Mouse (Mus musculus): ENCODE results near the gene Trp73. TPM values are rescaled to one million over a fixed set of nuclear protein-coding genes. Genes with fewer than 3 reads are reported as not detected.

Trp73 gene
- polyA plus RNA-seq, 1 experiment: 2.8 TPM

DNA sequence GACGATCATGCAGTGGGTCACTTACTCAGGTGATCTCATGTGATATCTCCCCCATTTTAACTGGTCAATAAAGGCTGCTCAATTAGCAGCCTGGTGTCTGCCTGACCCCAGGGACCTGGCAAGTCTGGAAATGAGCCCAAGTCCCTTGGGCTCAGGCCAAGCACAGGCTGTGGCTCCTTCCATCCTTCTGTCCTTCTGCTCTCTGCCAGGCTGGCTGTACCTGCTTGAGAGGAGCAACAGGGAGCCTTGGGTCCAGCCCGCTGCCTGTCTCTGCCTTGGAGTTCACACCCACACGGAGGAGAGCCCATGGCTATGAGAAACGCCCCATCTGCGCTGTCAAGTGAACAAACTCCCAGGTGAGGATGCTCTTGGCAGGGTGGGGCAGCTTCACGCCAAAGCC, 43.9 kb downstream of the Trp73 start:
- Histone ChIP-seq H3K4me3 (ENCODE audit: low read depth, low read length) (no peak overlapping the region), H3K27ac (ENCODE audit: insufficient read depth, low read length) (peak overlapping the region; percentile 18; the same call in 1 of the 2 replicates), H3K9me3 (replicated peaks; ENCODE audit: control insufficient read depth, insufficient read depth, low read length, poor library complexity, severe bottlenecking) (no peaks in the 10 kb centered on the region), H3K9ac (ENCODE audit: low read depth, poor library complexity, severe bottlenecking) (no peak overlapping the region), H3K36me3 (ENCODE audit: control insufficient read depth, insufficient read depth, low read length, poor library complexity, severe bottlenecking) (no peaks in the 10 kb centered on the region), H3K4me1 (ENCODE audit: control insufficient read depth, insufficient read depth, low read length) (peaks cover 11% of the 10 kb centered on the region), H3K27me3 (ENCODE audit: control insufficient read depth, insufficient read depth, low read length, poor library complexity, severe bottlenecking) (no peaks in the 10 kb centered on the region)
- no peak for TF ChIP-seq POLR2A (IDR thresholded peaks at IDR 0.05; ENCODE audit: insufficient read depth, low read length)
- no peak for TF ChIP-seq CTCF (IDR thresholded peaks at IDR 0.05; ENCODE audit: low read depth, low read length)
- no peak; the same call in 1 of the 2 replicates for TF ChIP-seq EP300 (IDR thresholded peaks at IDR 0.05; ENCODE audit: insufficient read depth, low read depth, low read length)

DNA sequence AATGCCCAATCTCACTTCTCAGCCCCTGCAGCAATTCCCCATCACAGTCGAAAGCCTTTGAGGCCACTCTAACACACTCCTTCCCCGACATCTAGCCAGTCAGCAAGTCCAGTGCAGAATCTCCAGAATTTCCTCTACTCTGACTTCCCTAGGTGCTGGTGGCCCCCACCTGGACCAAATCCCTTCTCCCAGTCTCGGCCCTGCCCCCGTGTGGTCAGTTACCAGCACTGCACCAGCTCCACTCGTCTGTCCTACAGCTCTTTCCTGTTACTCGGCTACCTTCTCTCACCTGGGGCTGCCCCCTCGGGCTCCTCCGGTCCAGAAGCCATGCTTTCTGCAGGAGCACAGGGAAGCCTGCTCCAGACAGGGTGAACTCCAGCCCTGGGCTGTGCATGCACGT, 46.8 kb downstream of the Trp73 start:
- H3K9me3 ChIP-seq (replicated peaks; ENCODE audit: control insufficient read depth, insufficient read depth, low read length, poor library complexity, severe bottlenecking): no peaks in the 10 kb centered on the region
- H3K9ac ChIP-seq (ENCODE audit: low read depth, poor library complexity, severe bottlenecking): no peak overlapping the region
- H3K27me3 ChIP-seq (ENCODE audit: control insufficient read depth, insufficient read depth, low read length, poor library complexity, severe bottlenecking): no peaks in the 10 kb centered on the region
- peaks cover 11% of the 10 kb centered on the region for H3K4me1 ChIP-seq (ENCODE audit: control insufficient read depth, insufficient read depth, low read length)
- TF ChIP-seq EP300 (IDR thresholded peaks at IDR 0.05; ENCODE audit: insufficient read depth, low read depth, low read length): no peak
- TF ChIP-seq CTCF (IDR thresholded peaks at IDR 0.05; ENCODE audit: low read depth, low read length): peak; percentile 88
- H3K27ac ChIP-seq (ENCODE audit: insufficient read depth, low read length): no peak overlapping the region
- H3K36me3 ChIP-seq (ENCODE audit: control insufficient read depth, insufficient read depth, low read length, poor library complexity, severe bottlenecking): no peaks in the 10 kb centered on the region
- no peak overlapping the region for H3K4me3 ChIP-seq (ENCODE audit: low read depth, low read length)

DNA sequence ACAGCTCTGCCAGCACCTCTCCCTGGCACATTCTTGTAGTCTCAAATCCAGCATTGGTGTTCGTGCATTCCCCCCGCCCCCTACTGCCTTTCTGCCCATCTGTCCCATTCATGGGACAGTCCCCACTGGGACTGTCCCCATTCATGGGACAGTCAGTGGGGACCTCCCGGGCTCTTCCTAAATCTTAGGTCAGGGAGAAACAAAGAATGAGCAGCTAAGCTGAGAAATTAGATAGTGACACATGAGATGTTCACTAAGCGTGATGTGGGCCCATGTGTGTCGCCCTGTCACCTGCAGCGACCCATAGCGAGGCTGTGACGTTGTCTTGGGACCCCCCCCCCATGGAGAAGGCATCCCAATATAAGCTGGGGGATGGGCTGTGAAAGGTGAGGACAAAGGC, 48.7 kb downstream of the Trp73 start:
- no peaks in the 10 kb centered on the region for H3K27me3 ChIP-seq (ENCODE audit: control insufficient read depth, insufficient read depth, low read length, poor library complexity, severe bottlenecking)
- no peak overlapping the region for H3K9ac ChIP-seq (ENCODE audit: low read depth, poor library complexity, severe bottlenecking)
- no peak overlapping the region for H3K4me3 ChIP-seq (ENCODE audit: low read depth, low read length)
- no peak for TF ChIP-seq POLR2A (IDR thresholded peaks at IDR 0.05; ENCODE audit: insufficient read depth, low read length)
- TF ChIP-seq CTCF (IDR thresholded peaks at IDR 0.05; ENCODE audit: low read depth, low read length): no peak
- TF ChIP-seq EP300 (IDR thresholded peaks at IDR 0.05; ENCODE audit: insufficient read depth, low read depth, low read length): no peak
- H3K9me3 ChIP-seq (replicated peaks; ENCODE audit: control insufficient read depth, insufficient read depth, low read length, poor library complexity, severe bottlenecking): no peaks in the 10 kb centered on the region
- peaks cover 5% of the 10 kb centered on the region for H3K4me1 ChIP-seq (ENCODE audit: control insufficient read depth, insufficient read depth, low read length)
- no peaks in the 10 kb centered on the region for H3K36me3 ChIP-seq (ENCODE audit: control insufficient read depth, insufficient read depth, low read length, poor library complexity, severe bottlenecking)
- H3K27ac ChIP-seq (ENCODE audit: insufficient read depth, low read length): no peak overlapping the region

DNA sequence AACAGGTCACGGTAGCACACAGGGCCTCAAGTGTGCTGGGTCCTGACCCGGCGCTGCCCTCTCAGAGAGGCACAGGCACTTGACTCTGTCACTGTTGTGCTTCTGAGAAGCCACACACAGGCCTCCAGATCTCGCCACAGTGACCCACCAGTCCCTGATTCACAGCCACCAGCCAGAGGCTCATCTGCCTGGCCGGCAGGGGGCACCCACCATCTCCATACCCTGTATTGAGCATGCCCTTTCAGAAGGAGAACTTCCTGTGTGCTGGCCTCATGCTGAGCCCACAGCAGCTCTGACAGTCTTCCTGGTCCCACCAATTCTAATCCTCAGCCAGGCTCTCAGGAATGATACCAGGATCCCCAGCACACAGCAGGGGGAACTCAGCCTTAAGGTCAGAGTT, 50.8 kb downstream of the Trp73 start:
- H3K36me3 ChIP-seq (ENCODE audit: control insufficient read depth, insufficient read depth, low read length, poor library complexity, severe bottlenecking): no peaks in the 10 kb centered on the region
- H3K27me3 ChIP-seq (ENCODE audit: control insufficient read depth, insufficient read depth, low read length, poor library complexity, severe bottlenecking): no peaks in the 10 kb centered on the region
- TF ChIP-seq POLR2A (IDR thresholded peaks at IDR 0.05; ENCODE audit: insufficient read depth, low read length) (no peak), CTCF (IDR thresholded peaks at IDR 0.05; ENCODE audit: low read depth, low read length) (peak; percentile 9)
- H3K27ac ChIP-seq (ENCODE audit: insufficient read depth, low read length): no peak overlapping the region
- H3K9ac ChIP-seq (ENCODE audit: low read depth, poor library complexity, severe bottlenecking): no peak overlapping the region
- H3K4me3 ChIP-seq (ENCODE audit: low read depth, low read length): no peak overlapping the region
- H3K4me1 ChIP-seq (ENCODE audit: control insufficient read depth, insufficient read depth, low read length): no peaks in the 10 kb centered on the region
- H3K9me3 ChIP-seq (replicated peaks; ENCODE audit: control insufficient read depth, insufficient read depth, low read length, poor library complexity, severe bottlenecking): no peaks in the 10 kb centered on the region

DNA sequence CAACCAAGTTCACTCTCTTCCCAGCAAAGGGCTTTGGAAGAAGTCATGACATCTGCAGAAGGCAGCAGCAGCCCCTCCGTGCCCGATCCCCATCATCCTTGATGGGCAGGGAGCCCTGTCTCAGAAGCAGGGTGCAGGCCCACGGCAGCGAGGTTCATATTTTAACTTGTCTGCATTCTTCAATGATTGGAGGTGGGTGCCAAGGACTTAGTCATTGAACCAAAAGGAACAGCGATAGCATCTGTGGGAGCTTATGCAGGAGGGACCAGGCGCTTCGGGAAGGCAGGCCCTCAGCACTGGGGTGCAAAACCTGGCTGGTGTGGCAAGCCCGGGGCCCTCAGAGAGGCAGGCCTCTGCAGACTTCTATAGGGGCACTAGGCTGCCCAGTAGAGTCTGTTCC, 53.6 kb downstream of the Trp73 start:
- H3K9me3 ChIP-seq (replicated peaks; ENCODE audit: control insufficient read depth, insufficient read depth, low read length, poor library complexity, severe bottlenecking): no peaks in the 10 kb centered on the region
- TF ChIP-seq EP300 (IDR thresholded peaks at IDR 0.05; ENCODE audit: insufficient read depth, low read depth, low read length): no peak
- TF ChIP-seq CTCF (IDR thresholded peaks at IDR 0.05; ENCODE audit: low read depth, low read length): no peak
- no peak for TF ChIP-seq POLR2A (IDR thresholded peaks at IDR 0.05; ENCODE audit: insufficient read depth, low read length)
- no peak overlapping the region for H3K27ac ChIP-seq (ENCODE audit: insufficient read depth, low read length)
- H3K4me1 ChIP-seq (ENCODE audit: control insufficient read depth, insufficient read depth, low read length): peaks cover 6% of the 10 kb centered on the region
- no peak overlapping the region for H3K9ac ChIP-seq (ENCODE audit: low read depth, poor library complexity, severe bottlenecking)
- no peaks in the 10 kb centered on the region for H3K36me3 ChIP-seq (ENCODE audit: control insufficient read depth, insufficient read depth, low read length, poor library complexity, severe bottlenecking)
- H3K27me3 ChIP-seq (ENCODE audit: control insufficient read depth, insufficient read depth, low read length, poor library complexity, severe bottlenecking): no peaks in the 10 kb centered on the region
- H3K4me3 ChIP-seq (ENCODE audit: low read depth, low read length): no peak overlapping the region

DNA sequence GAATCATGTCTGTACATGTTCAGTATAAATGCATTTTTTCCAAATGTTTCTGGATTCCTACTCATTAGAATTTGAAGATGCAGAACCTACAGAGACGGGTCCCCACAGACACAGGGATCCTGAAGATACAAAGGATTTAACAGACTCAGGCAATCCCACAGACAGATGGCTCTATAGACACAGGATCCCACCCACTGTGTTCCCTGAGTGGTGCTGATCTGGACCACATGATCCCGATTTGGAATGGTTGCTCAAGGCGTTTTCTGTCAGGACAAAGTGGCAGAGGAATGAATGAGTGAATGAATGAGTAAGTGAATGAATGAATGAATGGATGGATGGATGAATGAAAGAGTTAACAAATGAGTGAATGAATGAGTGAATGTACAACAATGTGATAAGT, 54.2 kb downstream of the Trp73 start:
- no peak overlapping the region for H3K4me3 ChIP-seq (ENCODE audit: low read depth, low read length)
- H3K4me1 ChIP-seq (ENCODE audit: control insufficient read depth, insufficient read depth, low read length): peaks cover 7% of the 10 kb centered on the region
- H3K36me3 ChIP-seq (ENCODE audit: control insufficient read depth, insufficient read depth, low read length, poor library complexity, severe bottlenecking): no peaks in the 10 kb centered on the region
- H3K27ac ChIP-seq (ENCODE audit: insufficient read depth, low read length): no peak overlapping the region
- no peaks in the 10 kb centered on the region for H3K27me3 ChIP-seq (ENCODE audit: control insufficient read depth, insufficient read depth, low read length, poor library complexity, severe bottlenecking)
- no peak for TF ChIP-seq CTCF (IDR thresholded peaks at IDR 0.05; ENCODE audit: low read depth, low read length)
- no peaks in the 10 kb centered on the region for H3K9me3 ChIP-seq (replicated peaks; ENCODE audit: control insufficient read depth, insufficient read depth, low read length, poor library complexity, severe bottlenecking)
- H3K9ac ChIP-seq (ENCODE audit: low read depth, poor library complexity, severe bottlenecking): no peak overlapping the region

All from ES-Bruce4 (cell line).